Mouse (Mus musculus): ENCODE results near the gene Nod1. TPM values are rescaled to one million over a fixed set of nuclear protein-coding genes. Genes with fewer than 3 reads are reported as not detected.

Gene Nod1
- total RNA-seq (2018; cell fraction: chromatin; rRNA removed): 100 to 1,000 TPM in 18 of 26 experiments, 10 to 100 TPM in 8; 41.2 to 494 (median 195) TPM
- total RNA-seq (2018; cell fraction: cytosol; rRNA removed): 10 to 100 TPM; 15.7 to 74.6 (median 43.9) TPM
- total RNA-seq (2018; cell fraction: nucleus; rRNA removed): 100 to 1,000 TPM in 16 of 26 experiments, 10 to 100 TPM in 10; 34.5 to 340 (median 125) TPM
- polyA plus RNA-seq (2018): 9.6 to 26.9 TPM (median 17.4 TPM) in 3 replicates

DNA sequence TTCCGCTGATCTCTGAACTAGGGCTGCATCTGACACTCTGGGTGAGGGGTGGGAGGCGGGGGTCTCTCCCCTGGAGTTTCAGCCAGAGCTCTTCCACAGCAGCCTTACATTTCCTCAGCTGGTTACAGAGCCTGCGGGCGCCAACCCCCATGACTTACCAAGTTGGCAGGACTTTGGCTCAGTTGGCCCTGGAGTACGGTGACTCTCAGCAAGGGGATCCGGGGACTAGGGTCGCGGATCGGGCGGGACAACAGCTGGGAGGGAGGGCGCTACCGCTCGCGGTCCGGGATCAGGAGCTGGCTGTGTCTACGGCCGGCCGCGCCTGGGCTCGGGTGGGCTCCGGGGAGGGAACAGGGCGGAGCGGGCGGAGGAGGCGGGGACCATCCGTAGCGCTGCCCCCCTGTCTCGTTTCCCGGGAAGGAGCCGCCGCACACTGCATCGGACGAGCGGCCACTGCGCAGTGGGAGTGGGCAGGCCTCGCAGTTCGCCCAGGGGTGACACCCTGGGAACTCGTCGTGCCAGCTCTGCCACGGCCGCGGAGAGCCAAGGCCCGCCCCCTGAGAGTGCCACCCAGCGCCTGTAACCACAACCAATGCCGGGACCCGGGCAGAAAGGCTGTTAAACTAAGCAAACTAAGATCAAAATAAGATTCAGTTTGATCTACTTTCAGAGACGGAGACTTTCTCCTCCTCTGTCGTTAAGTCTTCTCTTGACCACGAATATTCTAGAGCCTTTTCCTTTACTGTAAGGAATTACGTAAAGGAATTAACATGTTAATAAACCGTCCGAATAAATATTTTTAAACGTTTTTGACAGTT is at the start of gene Nod1:
Gene Nod1 (minus strand): TSS at position 502 of the 818 bp plus-strand sequence.
- 3% methylated on average over 53 of the region's 53 CpGs for WGBS (ENCODE audit: missing documents)
- Histone ChIP-seq H3K79me2 (ENCODE audit: inconsistent target) (peaks cover 48% of the 10 kb centered on the region; the same call in 1 of the 2 replicates), H3K4me3 (ENCODE audit: inconsistent target) (peak within 1 kb of the TSS; percentile 47), H3K36me3 (ENCODE audit: inconsistent target) (no peaks in the 10 kb centered on the region), H3K27ac (peak within 1 kb of the TSS; percentile 50)

DNA sequence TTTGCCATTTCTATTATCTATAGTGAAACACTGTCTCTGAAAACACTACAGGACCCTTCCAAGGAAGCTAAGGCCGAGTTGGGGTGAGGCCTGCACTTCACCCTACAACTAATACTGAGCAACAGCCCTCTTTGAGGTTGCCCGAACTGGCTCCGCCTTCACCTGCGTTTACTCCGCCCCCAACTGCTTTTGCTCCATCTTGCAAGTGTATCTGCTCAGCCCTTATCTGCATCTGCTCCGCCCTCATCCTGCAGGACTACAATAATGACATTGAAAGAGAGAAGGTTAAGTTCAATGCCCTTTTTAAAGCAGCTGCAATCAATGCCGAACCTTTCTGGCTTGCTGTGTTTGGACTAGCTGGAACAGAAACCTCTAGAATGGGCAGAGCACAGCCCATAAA is 49.4 kb upstream of the Nod1 start:
- 90% methylated on average over 7 of the region's 7 CpGs for WGBS (ENCODE audit: missing documents)
- Histone ChIP-seq H3K27ac (no peak overlapping the region), H3K79me2 (ENCODE audit: inconsistent target) (no peaks in the 10 kb centered on the region), H3K4me3 (ENCODE audit: inconsistent target) (no peak overlapping the region), H3K36me3 (ENCODE audit: inconsistent target) (no peaks in the 10 kb centered on the region)

DNA sequence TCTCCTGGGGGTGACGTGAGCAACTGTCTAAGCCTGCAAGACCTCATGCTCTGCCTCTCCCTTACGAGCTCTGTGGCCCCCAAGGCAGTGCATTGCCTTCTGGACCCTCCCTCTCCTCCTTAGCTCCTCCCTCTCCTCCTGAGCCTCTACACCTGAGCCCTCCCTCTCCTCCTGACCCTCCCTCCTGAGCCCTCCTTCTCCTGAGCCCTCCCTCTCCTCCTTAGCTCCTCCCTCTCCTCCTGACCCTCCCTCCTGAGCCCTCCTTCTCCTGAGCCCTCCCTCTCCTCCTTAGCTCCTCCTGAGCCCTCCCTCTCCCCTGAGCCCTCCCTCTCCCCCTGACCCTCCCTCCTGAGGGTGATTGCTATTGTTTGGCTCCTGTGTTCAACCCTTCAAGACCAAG is 46.0 kb upstream of the Nod1 start:
- H3K4me3 ChIP-seq (ENCODE audit: inconsistent target): no peak overlapping the region
- H3K36me3 ChIP-seq (ENCODE audit: inconsistent target): no peaks in the 10 kb centered on the region
- H3K79me2 ChIP-seq (ENCODE audit: inconsistent target): no peaks in the 10 kb centered on the region
- WGBS (ENCODE audit: missing documents): 92% methylated on average over 2 of the region's 2 CpGs
- no peak overlapping the region for H3K27ac ChIP-seq

DNA sequence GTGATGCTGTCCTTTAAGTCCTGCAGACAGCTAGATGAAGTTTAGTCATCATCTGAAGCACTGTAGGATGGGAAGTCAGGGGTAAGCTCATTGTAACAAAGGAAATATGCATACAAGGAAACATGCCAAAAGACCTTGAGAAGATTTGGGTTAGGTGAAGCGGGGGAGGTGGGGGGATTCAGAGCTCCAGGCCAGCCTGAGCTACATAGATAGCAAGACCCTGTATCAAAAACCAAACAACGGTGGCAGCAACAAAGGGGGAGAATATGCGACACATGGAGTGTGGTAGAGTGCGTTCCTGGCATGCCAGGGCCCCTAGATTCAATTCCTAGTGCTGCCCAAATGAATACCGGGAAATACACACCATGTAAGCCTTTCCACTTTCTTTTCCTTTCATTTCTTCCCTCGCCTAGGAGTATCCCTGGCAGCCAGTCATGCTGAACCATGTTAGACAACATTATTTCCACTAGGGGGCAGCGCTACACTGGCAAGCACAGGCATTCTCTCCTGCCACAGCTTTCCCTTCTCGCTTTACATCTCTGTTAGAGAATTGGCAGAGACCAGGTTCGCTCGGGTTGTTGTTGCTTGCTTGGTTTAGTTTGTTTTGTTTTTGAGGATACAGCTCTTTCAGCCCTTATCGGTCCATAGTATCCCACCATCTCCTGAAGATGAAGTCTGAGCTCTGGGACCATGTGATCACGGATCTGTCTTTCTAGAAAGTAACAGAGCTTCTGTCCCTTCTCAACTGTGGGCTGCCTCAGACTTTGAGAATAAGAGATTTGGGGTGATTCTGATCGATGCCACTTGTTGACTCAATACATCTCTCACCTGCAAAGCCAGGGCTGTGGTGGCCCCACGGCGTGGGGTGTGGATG is 44.5 kb upstream of the Nod1 start:
- 28% methylated on average over 15 of the region's 15 CpGs for WGBS (ENCODE audit: missing documents)
- Histone ChIP-seq H3K79me2 (ENCODE audit: inconsistent target) (no peaks in the 10 kb centered on the region), H3K4me3 (ENCODE audit: inconsistent target) (peak overlapping the region; percentile 6; the same call in 1 of the 2 replicates), H3K36me3 (ENCODE audit: inconsistent target) (no peaks in the 10 kb centered on the region), H3K27ac (no peak overlapping the region)

DNA sequence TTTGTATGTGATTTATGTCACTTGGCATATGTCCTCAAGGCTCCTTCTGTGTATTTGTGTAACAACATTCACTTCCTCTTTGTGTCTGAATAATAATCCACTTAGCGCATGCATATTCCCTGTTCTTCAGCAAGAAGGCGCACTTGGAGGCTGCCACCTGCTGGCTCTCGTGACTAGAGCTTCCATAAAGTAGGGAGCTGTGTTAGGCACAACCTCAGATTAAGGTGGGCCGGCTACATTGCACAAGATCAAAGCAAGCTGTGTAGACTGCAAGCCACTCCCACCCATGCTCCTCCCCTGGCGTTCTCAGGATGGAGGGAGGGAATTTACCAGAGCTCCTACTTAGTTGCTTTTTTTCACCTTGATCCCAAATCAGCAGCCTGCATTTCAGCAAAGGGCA is 43.8 kb upstream of the Nod1 start:
- no peak overlapping the region for H3K27ac ChIP-seq
- H3K36me3 ChIP-seq (ENCODE audit: inconsistent target): no peaks in the 10 kb centered on the region
- no peaks in the 10 kb centered on the region for H3K79me2 ChIP-seq (ENCODE audit: inconsistent target)
- no peak overlapping the region for H3K4me3 ChIP-seq (ENCODE audit: inconsistent target)
- WGBS (ENCODE audit: missing documents): 3% methylated on average over 5 of the region's 5 CpGs

GRCm38 (mm10) chr6:55014184-55014583 is 41.8 kb upstream of the Nod1 start:
- Histone ChIP-seq H3K27ac (no peak overlapping the region), H3K4me3 (ENCODE audit: inconsistent target) (no peak overlapping the region), H3K79me2 (ENCODE audit: inconsistent target) (no peaks in the 10 kb centered on the region), H3K36me3 (ENCODE audit: inconsistent target) (no peaks in the 10 kb centered on the region)
- WGBS (ENCODE audit: missing documents): 100% methylated on average over 3 of the region's 3 CpGs

- Histone ChIP-seq H3K27ac (no peak overlapping the region), H3K79me2 (ENCODE audit: inconsistent target) (no peaks in the 10 kb centered on the region), H3K4me3 (ENCODE audit: inconsistent target) (no peak overlapping the region), H3K36me3 (ENCODE audit: inconsistent target) (no peaks in the 10 kb centered on the region)
- WGBS (ENCODE audit: missing documents): 93% methylated on average over 7 of the region's 7 CpGs
Measured at GRCm38 (mm10) chr6:55012516-55012915, 40.1 kb upstream of the Nod1 start.

DNA sequence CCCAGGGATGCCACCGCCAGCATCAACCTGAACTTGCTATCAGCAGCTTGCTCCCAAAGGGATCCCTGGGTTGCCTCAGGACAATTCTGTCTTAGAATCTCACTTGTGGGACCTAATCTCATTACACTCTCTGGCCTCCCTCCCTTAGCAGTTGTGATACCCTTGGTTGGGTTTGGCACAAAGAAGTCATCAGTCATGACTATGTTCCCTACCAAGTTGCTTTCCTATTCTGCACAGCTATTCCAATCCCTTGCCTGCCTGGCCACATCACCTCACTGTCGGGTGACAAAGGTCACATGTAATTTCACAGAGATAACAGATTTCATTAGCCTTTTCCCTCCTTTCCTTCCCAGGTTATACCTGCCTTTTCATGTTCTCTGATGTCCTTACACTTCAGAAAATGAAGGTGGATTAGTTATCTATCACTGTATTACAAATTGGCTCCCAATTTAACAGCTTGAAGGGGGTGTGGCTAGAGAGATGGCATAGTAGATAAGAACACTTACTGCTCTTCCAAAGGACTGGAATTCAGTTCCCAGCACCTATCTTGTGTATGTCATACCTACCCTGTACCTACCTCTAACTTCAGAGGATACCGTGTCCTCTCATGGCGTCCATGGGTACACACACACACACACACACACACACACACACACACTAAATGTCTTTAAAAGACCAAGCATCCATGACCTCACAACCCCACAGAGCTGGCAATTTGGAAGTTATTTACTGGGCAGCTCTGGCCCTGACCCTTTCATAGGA is 38.1 kb upstream of the Nod1 start:
- no peaks in the 10 kb centered on the region for H3K79me2 ChIP-seq (ENCODE audit: inconsistent target)
- H3K4me3 ChIP-seq (ENCODE audit: inconsistent target): no peak overlapping the region
- no peaks in the 10 kb centered on the region for H3K36me3 ChIP-seq (ENCODE audit: inconsistent target)
- no peak overlapping the region for H3K27ac ChIP-seq
- WGBS (ENCODE audit: missing documents): 82% methylated on average over 4 of the region's 4 CpGs

DNA sequence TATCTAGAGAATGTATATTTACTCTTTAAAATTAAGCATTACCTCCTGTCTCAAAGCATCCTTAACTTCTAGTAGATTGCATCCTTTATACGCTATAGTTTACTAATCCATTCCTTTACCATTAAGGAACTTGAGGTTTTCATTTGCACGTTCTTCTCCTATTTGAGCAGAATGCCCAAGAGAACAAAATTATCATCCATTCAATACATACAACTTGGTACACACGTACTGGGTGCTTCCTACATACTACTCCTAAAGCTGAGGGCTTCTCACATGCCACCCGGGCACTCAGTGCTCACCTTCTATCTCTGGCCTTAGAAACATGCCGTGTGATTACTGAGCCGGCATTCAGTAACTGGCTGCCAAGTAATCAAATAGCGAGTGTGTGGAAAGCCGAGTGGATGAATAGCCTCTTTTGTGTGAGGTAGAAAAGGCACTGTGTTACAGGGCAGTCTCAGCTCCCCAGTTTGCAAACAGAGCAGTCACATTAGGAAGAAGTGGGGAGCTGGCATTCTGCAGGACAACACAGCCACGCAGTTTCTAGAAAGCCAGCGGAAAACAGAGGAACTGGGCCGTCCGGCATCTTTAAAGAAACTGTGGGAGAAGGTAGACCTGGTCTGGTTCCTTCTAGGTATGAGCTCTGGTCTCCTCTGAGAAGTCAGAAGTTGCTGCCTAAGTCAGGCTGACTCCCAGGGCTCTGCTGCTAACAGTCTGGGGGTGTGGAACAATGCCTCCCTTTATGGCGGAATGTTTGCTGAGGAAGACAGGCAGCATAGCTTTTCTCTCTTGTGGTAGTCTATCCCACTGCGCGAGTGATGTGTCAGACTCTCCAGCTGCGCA is 37.2 kb upstream of the Nod1 start:
- Histone ChIP-seq H3K4me3 (ENCODE audit: inconsistent target) (no peak overlapping the region), H3K36me3 (ENCODE audit: inconsistent target) (no peaks in the 10 kb centered on the region), H3K27ac (no peak overlapping the region), H3K79me2 (ENCODE audit: inconsistent target) (no peaks in the 10 kb centered on the region)
- 82% methylated on average over 13 of the region's 16 CpGs for WGBS (ENCODE audit: missing documents)

- H3K4me3 ChIP-seq (ENCODE audit: inconsistent target): no peak overlapping the region
- no peaks in the 10 kb centered on the region for H3K79me2 ChIP-seq (ENCODE audit: inconsistent target)
- no peaks in the 10 kb centered on the region for H3K36me3 ChIP-seq (ENCODE audit: inconsistent target)
- WGBS (ENCODE audit: missing documents): 93% methylated on average over 8 of the region's 8 CpGs
- no peak overlapping the region for H3K27ac ChIP-seq
Measured at GRCm38 (mm10) chr6:55008401-55008800, 36.0 kb upstream of the Nod1 start.

DNA sequence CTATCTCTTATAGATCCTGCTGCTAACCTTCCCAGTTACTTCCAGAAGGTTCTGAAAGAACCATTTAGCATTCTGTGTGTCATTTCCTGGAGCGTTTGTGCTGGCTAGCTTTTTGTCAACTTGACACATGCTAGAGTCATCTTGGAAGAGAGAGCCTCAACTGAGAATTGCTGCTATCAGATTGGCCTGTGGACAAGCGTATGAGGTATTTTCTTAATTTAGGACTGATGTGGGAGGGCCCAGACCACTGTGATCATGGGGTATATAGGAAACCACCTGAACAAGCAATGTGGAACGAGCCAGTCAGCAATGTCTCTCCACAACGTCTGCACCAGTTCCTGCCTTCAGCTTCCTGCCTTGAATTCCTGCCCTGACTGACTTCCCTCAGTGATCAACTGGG is 31.1 kb upstream of the Nod1 start:
- no peak overlapping the region for H3K4me3 ChIP-seq (ENCODE audit: inconsistent target)
- H3K27ac ChIP-seq: no peak overlapping the region
- 33% methylated on average over 4 of the region's 4 CpGs for WGBS (ENCODE audit: missing documents)

GRCm38 (mm10) chr6:55002438-55002837 is 30.0 kb upstream of the Nod1 start:
- Histone ChIP-seq H3K27ac (no peak overlapping the region), H3K4me3 (ENCODE audit: inconsistent target) (no peak overlapping the region), H3K79me2 (ENCODE audit: inconsistent target) (no peaks in the 10 kb centered on the region), H3K36me3 (ENCODE audit: inconsistent target) (no peaks in the 10 kb centered on the region)
- WGBS (ENCODE audit: missing documents): 89% methylated on average over 4 of the region's 4 CpGs

More for the DNA sequence above, 31.1 kb upstream of the Nod1 start:
- no peaks in the 10 kb centered on the region for H3K36me3 ChIP-seq (ENCODE audit: inconsistent target)
- no peaks in the 10 kb centered on the region for H3K79me2 ChIP-seq (ENCODE audit: inconsistent target)

- WGBS (ENCODE audit: missing documents): 89% methylated on average over 4 of the region's 4 CpGs
- Histone ChIP-seq H3K79me2 (ENCODE audit: inconsistent target) (no peaks in the 10 kb centered on the region), H3K4me3 (ENCODE audit: inconsistent target) (no peak overlapping the region), H3K36me3 (ENCODE audit: inconsistent target) (no peaks in the 10 kb centered on the region), H3K27ac (no peak overlapping the region)
Measured at GRCm38 (mm10) chr6:55001320-55001719, 28.9 kb upstream of the Nod1 start.
